Mouse (Mus musculus) forebrain, embryonic 12.5 days (tissue): ENCODE measurements around the gene Gm42742. TPM values are rescaled to one million over a fixed set of nuclear protein-coding genes. Genes with fewer than 3 reads are reported as not detected.
A peak's percentile ranks its signal among the peaks of the same experiment; 100 is the strongest.

ENCODE experiments used
- ATAC-seq: fragments of 200-750 bp; cut with Nextera tagmentation; 2 replicates; pipeline ENCODE4 v1.8.0; 2017; ENCODE audit warnings: moderate TSS enrichment; ENCODE audit not compliant: low FRiP score
- H3K27ac ChIP-seq: fragments of 300-500 bp; sonication (generic); 2 replicates; pipeline ENCODE4 v1.5.1; 2016; ENCODE audit warnings: mild to moderate bottlenecking
- H3K27me3 ChIP-seq: fragments of 300-500 bp; sonication (generic); 2 replicates; pipeline ENCODE4 v1.6.1; 2016; ENCODE audit warnings: mild to moderate bottlenecking
- H3K36me3 ChIP-seq: fragments of 300-500 bp; sonication (generic); replicated peaks from 2 replicates; pipeline ENCODE4 v1.6.1; 2016; ENCODE audit warnings: mild to moderate bottlenecking
- H3K4me1 ChIP-seq: fragments of 300-500 bp; sonication (generic); 2 replicates; pipeline ENCODE4 v1.6.1; 2016
- H3K4me2 ChIP-seq: fragments of 300-500 bp; sonication (generic); 2 replicates; pipeline ENCODE4 v1.6.1; 2016; ENCODE audit warnings: mild to moderate bottlenecking, moderate library complexity
- H3K4me3 ChIP-seq: fragments of 300-500 bp; sonication (generic); replicated peaks from 2 replicates; pipeline ENCODE4 v1.5.1; 2016; ENCODE audit warnings: mild to moderate bottlenecking
- H3K9ac ChIP-seq: fragments of 300-500 bp; sonication (generic); 2 replicates; pipeline ENCODE4 v1.6.1; 2016; ENCODE audit warnings: mild to moderate bottlenecking
- H3K9me3 ChIP-seq: fragments of 300-500 bp; sonication (generic); 2 replicates; pipeline ENCODE4 v1.6.1; 2016
- WGBS: fragments of 180-500 bp; shearing (Covaris S2); methylation state at CpG from one replicate; pipeline ENCODE4 v1.1.7; 2016; 5-methylcytosine and 5-hydroxymethylcytosine counted together
- polyA plus RNA-seq: library from polyadenylated mRNA; unstranded; fragments of >200 nt; fragmentation: Nextera tagmentation; extraction: Ambion mirVana; gene quantifications from 2 replicates; pipeline ENCODE4 v1.2.1, GENCODE M21; 2016

The Gm42742 gene
- polyA plus RNA-seq, 1 experiment from 2014 or later, result 53.3 TPM

DNA sequence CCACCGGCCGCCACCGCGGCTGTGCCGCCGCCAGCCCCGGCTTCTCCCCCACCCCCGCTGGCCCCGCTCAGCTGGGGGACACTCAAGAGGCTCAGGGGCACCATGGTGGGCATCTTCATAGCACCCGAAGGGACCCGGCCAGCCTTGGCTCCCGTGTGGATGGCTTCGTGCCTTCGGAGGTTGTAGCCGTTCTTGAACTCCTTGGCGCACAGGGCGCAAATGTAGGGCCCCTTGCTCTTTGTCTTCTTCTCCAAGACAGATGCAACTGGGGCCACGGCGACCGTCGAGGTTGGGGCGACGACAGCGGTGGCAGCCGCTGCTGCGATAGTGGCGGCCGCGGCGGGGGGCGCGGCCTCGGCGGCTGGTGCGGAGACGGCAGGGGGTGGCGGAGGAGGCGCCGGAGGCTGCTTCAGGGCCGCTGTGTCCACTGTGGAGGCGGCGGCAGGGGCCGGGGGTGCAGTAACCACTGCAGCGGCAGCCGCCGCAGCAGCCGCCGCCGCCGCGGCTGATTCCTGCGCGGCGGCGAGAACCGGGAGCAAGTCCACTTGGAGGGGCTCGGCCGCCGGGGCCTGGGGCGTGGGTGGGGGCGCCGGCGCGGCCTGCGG lies 4.8 kb upstream of the Gm42742 start:
- Histone ChIP-seq H3K4me1 (peaks cover 54% of the 10 kb centered on the region), H3K9ac (peak overlapping the region; percentile 100), H3K4me2 (peak overlapping the region; percentile 90), H3K27ac (peak overlapping the region; percentile 100), H3K4me3 (peak overlapping the region; percentile 98), H3K27me3 (no peaks in the 10 kb centered on the region), H3K36me3 (peaks cover 61% of the 10 kb centered on the region), H3K9me3 (no peaks in the 10 kb centered on the region)
- under 1% methylated on average over 61 of the region's 65 CpGs for WGBS
- ATAC-seq, result no peak

DNA sequence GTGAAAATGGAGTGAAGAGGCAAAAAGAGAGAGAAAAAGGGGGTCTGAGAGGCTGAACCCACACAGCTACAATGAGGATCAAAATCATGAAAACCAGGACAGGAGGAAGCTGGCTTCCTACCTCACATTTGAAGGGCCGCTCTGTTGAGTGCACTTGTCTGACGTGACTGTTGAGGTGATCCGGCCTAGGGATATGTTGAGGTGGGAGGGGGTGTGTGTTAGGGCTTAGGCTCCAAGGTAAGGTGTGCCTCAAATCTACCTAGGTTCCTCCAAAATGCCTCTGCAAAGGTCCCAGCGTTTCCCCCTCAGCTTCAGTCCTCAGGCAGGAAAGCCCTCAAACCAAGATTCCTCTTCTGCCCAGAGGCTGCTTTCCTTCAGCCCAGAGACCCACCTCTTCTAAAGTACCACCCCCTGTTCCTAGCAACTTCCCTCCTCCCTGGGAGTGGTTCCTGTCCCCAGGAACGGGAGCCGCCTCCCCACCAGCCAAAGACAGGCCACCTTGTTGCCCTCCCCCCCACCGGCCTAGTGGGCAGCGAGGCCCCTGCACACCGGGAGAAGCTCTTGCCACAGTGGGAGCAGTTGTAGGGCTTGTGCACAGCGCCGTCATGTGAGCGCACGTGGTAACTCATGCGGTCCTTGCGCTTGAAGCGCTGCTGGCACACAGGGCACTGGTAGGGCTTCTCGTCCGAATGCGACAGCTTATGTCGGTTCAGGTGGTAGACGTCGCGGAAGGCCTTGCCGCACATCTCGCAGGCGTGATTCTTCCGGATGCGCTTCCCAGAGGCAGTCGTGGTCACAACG lies 4.1 kb upstream of the Gm42742 start:
- 1% methylated on average over 30 of the region's 30 CpGs for WGBS
- H3K36me3 ChIP-seq, result peaks cover 55% of the 10 kb centered on the region
- peak overlapping the region; percentile 90 for H3K4me2 ChIP-seq
- no peaks in the 10 kb centered on the region for H3K27me3 ChIP-seq
- ATAC-seq, result peak; percentile 33
- no peaks in the 10 kb centered on the region for H3K9me3 ChIP-seq
- H3K4me3 ChIP-seq, result peak overlapping the region; percentile 98
- peak overlapping the region; percentile 100 for H3K9ac ChIP-seq
- H3K27ac ChIP-seq, result peak overlapping the region; percentile 100
- peaks cover 61% of the 10 kb centered on the region for H3K4me1 ChIP-seq

DNA sequence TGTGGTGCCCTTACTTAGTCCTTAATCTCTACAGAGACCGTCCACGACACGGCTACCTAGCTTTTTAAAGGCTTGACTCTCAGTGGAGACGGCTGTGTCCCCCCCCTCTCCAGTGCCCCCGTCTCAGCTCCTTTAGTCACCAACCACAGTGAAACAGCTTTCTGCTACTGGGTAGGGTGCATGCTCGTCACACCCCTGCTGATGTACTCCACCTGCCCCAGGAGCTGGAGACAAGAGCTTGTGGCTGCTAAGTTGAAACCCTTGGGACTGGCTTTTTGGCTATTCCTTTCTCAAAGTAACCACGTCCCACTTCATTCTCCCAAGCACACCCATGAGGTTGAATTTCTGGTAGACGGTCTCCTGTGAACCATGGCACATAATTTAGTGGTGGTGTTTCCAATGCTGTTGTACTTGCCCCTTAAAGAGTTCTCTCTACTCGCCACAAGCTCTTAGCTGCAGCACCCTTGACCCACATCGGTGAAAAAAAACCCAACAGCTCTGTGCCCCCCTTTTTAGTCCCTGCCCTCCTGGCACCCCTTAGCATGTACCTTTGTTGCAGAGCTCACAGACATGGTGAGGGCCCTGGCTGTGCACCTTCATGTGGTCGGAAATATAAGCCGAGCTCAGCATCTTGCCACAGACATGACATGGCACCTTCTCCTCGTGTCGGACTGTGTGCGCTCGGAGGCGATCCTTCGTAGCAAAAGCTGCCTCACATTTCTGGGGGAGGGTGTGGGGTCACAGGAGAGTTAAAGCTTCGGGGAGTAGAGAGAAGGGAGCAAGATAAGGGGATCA lies 3.2 kb upstream of the Gm42742 start:
- Histone ChIP-seq H3K4me3 (peak overlapping the region; percentile 98), H3K4me2 (peak overlapping the region; percentile 90), H3K27ac (peak overlapping the region; percentile 100), H3K9ac (peak overlapping the region; percentile 100), H3K36me3 (peaks cover 47% of the 10 kb centered on the region), H3K27me3 (no peaks in the 10 kb centered on the region), H3K9me3 (no peaks in the 10 kb centered on the region), H3K4me1 (peaks cover 69% of the 10 kb centered on the region)
- 23% methylated on average over 19 of the region's 19 CpGs for WGBS
- ATAC-seq, result no peak

DNA sequence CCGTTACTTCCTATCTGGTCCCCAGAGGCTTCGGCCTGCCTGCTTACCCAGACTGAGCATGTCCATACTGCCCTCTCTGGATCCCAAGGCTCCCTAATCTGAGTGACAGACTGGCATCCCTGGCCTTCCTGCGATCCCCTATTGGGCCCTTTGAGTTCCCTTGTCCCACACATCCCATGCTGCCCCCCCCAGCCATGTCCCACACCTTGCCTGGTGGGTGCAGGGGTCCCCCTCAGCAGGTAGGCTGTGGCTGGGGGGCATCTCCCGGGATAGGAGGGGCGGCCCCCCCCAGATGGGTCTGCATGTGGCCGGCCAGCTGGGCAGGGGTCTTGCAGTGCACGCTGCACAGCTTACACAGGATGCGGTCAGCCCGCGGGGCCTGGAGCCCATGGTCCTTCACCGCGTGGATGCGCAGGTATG lies 2.4 kb upstream of the Gm42742 start:
- Histone ChIP-seq H3K4me1 (peaks cover 76% of the 10 kb centered on the region), H3K9me3 (no peaks in the 10 kb centered on the region), H3K27me3 (no peaks in the 10 kb centered on the region), H3K4me3 (peak overlapping the region; percentile 98), H3K4me2 (peak overlapping the region; percentile 90), H3K9ac (peak overlapping the region; percentile 100), H3K36me3 (peaks cover 39% of the 10 kb centered on the region), H3K27ac (peak overlapping the region; percentile 100)
- 73% methylated on average over 13 of the region's 13 CpGs for WGBS
- no peak for ATAC-seq

DNA sequence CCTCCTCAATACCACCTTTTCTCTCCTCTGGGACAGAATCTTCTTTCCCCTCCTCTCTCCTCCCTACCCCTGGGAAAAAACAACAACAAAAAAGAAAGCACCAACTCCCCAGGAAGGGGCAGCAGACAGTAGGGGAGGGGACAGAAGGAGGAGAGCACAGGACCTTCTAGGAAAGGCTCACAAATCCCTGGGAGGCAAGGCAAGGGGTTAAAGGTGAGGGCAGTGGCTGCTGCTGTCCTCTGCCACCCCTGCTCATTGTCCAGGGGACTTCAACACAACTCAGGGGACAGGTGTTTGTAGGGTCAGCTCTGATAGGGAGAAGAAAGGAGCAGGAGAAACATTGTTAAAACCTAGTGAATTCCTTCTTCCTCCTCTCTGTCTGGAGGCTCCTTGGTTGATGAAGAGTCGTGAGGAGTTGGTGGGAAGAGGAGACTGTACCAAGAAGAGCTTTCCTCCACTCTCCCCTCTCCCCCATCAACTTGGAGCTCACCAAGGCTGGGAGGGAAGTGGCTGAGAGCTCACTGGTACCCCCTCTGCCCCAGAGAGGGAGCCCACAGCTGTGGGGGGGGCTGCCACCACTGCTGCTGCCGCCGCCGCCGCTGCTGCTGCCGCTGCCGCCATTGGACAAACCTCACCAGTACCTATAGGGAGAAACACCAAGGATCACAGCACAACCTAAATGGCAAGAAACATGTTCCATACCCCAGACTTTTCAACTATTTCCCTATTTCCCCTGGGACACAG lies 1.8 kb upstream of the Gm42742 start:
- 76% methylated on average over 7 of the region's 7 CpGs for WGBS
- Histone ChIP-seq H3K9ac (peak overlapping the region; percentile 100), H3K36me3 (peaks cover 33% of the 10 kb centered on the region), H3K4me3 (peak overlapping the region; percentile 98), H3K4me1 (peaks cover 76% of the 10 kb centered on the region), H3K27ac (peak overlapping the region; percentile 100), H3K9me3 (no peaks in the 10 kb centered on the region), H3K27me3 (no peaks in the 10 kb centered on the region), H3K4me2 (peak overlapping the region; percentile 90)
- no peak for ATAC-seq

DNA sequence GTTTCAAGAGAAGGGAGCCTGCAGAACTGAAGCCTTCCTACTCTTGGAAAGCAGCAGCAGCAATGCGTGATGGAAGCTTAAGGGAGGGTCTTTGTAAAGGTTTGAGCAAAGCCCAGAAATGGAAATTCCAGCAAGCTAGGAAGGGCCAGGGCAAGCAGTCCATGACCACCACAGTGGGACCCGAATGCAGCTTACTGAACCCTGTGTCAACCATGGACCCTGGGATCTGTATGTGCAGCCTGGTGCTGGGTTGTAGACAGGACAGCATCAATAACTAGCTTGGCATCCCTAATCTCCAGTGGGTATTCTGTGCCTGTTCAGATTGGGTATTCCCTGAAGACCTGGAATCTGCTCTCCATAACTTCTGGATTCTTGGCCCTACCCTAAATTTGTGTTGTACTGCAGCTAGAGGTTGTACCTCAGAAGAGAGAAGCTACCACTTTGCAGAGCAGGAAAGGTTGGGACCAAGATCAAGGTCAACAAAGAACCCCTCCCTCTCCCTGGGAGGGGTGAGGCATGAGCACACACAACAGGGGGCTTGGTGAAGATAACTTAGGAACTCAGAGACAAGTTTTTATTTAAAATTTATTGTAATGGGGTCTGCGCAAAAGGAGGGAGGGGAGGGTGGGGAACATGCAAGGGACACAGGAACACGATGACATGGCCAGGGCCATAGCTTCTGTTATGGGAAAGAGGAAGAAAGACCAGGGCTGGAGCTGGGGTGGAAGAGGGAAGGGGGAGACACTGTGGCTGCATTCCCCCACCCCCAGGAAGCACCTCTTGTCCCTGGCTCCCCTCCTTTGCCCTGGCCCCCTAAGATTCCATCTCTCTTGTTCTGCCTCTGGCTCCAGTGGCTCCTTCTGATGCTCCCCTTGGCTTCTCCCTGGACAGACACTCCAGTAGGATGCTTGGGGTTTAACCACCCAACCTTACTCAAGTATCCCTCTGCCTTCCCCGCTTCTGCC lies 948 bp upstream of the Gm42742 start:
- Histone ChIP-seq H3K27ac (peak overlapping the region; percentile 100), H3K4me3 (peak overlapping the region; percentile 98), H3K9ac (peak overlapping the region; percentile 100), H3K36me3 (peaks cover 33% of the 10 kb centered on the region), H3K4me1 (peaks cover 77% of the 10 kb centered on the region), H3K4me2 (peak overlapping the region; percentile 90), H3K27me3 (no peaks in the 10 kb centered on the region), H3K9me3 (no peaks in the 10 kb centered on the region)
- 33% methylated on average over 5 of the region's 5 CpGs for WGBS
- no peak for ATAC-seq

DNA sequence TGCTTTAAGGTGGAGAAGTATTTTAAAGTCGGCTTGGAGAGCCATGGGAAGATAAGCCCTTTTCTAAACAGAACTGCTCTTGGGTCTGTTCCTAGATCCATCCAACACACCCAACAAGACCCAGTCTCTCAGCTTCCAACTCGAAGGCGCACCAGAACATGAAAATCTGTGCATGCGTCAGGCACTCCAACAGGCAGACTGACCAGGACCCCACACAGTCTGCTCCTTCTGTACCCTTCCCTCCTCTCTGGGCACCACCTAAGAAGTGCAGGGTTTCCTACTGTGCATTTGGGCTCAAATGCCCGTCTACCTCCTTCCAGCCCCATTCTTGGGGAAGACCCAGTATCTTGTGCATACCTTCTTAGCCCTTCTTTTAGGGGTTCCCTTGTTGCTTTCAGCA lies 406 bp downstream of the Gm42742 start:
- Histone ChIP-seq H3K27ac (peak overlapping the region; percentile 100), H3K4me1 (peaks cover 84% of the 10 kb centered on the region), H3K27me3 (no peaks in the 10 kb centered on the region), H3K36me3 (peaks cover 37% of the 10 kb centered on the region), H3K9ac (peak overlapping the region; percentile 72), H3K9me3 (no peaks in the 10 kb centered on the region), H3K4me2 (peak overlapping the region; percentile 90), H3K4me3 (peak overlapping the region; percentile 48)
- 23% methylated on average over 5 of the region's 5 CpGs for WGBS
- no peak for ATAC-seq

DNA sequence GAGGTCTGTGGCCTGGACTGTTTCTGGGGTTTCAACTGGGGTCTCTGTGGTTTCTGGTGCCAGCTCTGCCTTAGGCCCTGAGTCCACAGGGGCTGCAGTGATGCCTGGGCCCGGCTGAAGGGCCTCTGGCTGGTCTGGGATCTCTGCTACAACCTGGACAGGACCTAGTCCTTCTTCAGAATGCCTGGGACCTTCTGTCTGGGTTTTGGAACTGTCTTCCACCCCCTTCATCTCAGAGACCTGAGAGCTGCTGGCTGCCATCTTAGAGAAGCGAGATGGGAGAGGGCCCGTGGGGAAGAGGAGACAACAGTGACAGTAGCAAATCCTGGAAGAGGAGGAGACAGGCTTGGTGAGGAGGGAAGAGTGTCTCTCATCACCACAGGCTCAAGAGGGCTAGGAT lies 866 bp downstream of the Gm42742 start:
- peak overlapping the region; percentile 48 for H3K4me3 ChIP-seq
- H3K4me1 ChIP-seq, result peaks cover 87% of the 10 kb centered on the region
- ATAC-seq, result no peak
- WGBS, result 59% methylated on average over 3 of the region's 3 CpGs
- H3K9ac ChIP-seq, result peak overlapping the region; percentile 72
- H3K27ac ChIP-seq, result peak overlapping the region; percentile 100
- H3K36me3 ChIP-seq, result peaks cover 41% of the 10 kb centered on the region
- no peaks in the 10 kb centered on the region for H3K9me3 ChIP-seq
- H3K27me3 ChIP-seq, result no peaks in the 10 kb centered on the region
- H3K4me2 ChIP-seq, result peak overlapping the region; percentile 90

DNA sequence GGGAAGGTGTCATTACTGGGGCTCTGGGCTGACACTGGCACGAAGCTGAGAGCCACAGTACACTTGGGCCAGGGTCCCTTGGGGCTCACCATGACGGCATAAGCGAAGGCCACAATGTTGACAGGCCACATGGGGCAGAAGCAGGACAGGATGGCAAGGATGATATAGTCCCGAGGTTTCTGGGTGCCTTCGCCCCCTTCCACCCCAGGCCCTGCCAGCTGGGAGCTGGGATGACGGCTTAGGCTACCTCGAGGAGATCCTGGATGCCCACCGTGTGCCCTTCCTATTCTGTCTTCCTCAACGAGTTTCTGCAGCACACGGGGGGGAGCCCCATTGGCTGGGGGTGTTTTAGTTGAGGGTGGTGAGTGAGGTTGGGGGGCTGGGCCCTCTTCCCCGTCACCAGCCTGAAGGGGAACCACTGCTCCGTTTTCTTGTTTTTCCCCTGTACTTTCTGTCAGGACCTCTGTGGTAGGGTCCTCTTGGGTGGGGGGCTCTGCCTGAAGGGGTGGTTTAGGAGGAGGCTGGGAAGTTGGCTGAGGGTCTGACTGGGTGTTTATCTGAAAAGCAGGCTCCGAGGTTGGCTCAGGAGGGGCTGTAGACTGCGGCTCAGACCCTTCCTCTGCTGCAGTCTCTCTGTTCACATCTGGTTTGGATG lies 1.5 kb downstream of the Gm42742 start:
- Histone ChIP-seq H3K9ac (peak overlapping the region; percentile 72), H3K4me1 (peaks cover 87% of the 10 kb centered on the region)

DNA sequence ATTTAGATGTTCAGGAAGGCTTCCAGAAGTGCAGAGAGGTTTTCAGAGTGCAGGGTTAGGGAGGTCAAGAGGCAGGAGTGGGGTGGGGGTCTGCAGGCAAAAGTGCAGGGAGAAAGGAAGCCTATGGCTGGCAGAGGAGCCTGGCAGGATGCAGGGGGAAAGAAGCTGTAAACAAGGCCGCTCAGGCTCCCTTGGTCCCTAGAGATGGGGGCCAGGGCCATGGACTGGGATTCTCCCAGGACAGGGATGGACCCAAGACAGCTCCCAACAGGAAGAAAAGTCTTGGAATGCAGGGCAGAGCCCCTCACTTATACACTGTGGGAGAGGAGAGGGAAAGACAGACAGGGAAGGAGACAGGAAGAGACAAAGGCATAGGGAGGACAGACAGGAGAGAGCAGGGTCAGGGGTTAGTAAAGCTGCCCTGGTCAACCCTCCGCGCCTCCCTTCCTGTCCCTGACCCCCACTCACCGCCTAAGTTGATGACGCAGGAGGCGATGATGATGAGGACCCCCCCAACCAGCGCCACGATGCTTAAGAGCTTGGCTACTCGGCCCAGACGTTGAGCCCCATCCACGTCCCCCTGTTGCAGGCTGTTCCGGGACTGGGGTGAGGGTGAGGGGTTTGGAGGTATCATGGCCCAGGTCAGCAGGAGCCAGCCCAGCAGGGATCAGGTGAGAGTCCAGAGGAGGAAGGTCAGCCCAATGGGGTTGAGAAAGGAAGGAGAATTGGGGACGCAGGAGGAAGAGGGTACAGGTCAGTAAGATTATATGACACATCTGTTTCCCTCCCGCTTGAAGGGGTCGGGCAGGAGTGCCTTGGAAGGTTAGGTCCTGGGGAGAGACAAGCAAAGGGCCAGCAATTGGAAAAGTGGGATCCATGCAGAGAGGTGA lies 2.2 kb downstream of the Gm42742 start:
- peak overlapping the region; percentile 43; the same call in 1 of the 2 replicates for H3K27ac ChIP-seq
- 90% methylated on average over 15 of the region's 15 CpGs for WGBS
- H3K9ac ChIP-seq, result peak overlapping the region; percentile 47
- H3K36me3 ChIP-seq, result peaks cover 43% of the 10 kb centered on the region
- H3K4me3 ChIP-seq, result no peak overlapping the region
- peaks cover 85% of the 10 kb centered on the region for H3K4me1 ChIP-seq
- no peak for ATAC-seq
- no peaks in the 10 kb centered on the region for H3K9me3 ChIP-seq
- peak overlapping the region; percentile 90 for H3K4me2 ChIP-seq
- no peaks in the 10 kb centered on the region for H3K27me3 ChIP-seq

More for the DNA sequence above, 1.5 kb downstream of the Gm42742 start:
- Histone ChIP-seq H3K36me3 (peaks cover 43% of the 10 kb centered on the region), H3K9me3 (no peaks in the 10 kb centered on the region), H3K4me2 (peak overlapping the region; percentile 90), H3K27me3 (no peaks in the 10 kb centered on the region), H3K4me3 (peak overlapping the region; percentile 48), H3K27ac (peak overlapping the region; percentile 100)
- 83% methylated on average over 13 of the region's 14 CpGs for WGBS
- no peak for ATAC-seq
